Comparison of ENCODE assay signal across 18 mouse cellular contexts in genomic region chr2:75089186-75089585, GRCm38 (mm10).
A peak's percentile ranks its signal among the peaks of the same experiment; 100 is the strongest.
DNase-seq lines count a peak whose midpoint lies in the region; ATAC-seq lines count a peak whose summit lies in the region.
"Had no signal": no experiment of that assay in that cellular context is flagged by ENCODE, and none has a peak within 500 bp of the region (broad histone marks: within the 10 kb centered on the region; RNA-seq: fewer than 3 reads in every experiment).

No protein-coding gene starts in this region.

- peak overlapping the region; percentile 33 for H3K4me2 ChIP-seq in liver, embryonic 11.5 days
- 0 out of 2 replicates have a peak overlapping the region, but pooled peaks have one; percentile 4 for H3K4me2 ChIP-seq in liver, embryonic 13.5 days
- H3K4me2 ChIP-seq in midbrain, embryonic 16.5 days (ENCODE audit: low read length) = no peak overlapping the region
- H3K4me2 ChIP-seq: midbrain, embryonic 13.5 days had no signal

- no peaks in the 10 kb centered on the region for H3K27me3 ChIP-seq in liver, embryonic 11.5 days (replicated peaks; ENCODE audit: control insufficient read depth, insufficient read depth, low read length)
- no peaks in the 10 kb centered on the region for H3K27me3 ChIP-seq in embryonic facial prominence, embryonic 10.5 days (replicated peaks; ENCODE audit: low read depth, poor library complexity, severe bottlenecking)
- no peaks in the 10 kb centered on the region for H3K27me3 ChIP-seq in liver, embryonic 13.5 days
- no peaks in the 10 kb centered on the region for H3K27me3 ChIP-seq in midbrain, embryonic 16.5 days (ENCODE audit: control insufficient read depth, insufficient read depth, low read depth, low read length)
- H3K27me3 ChIP-seq: midbrain, embryonic 13.5 days had no signal

- no peaks in the 10 kb centered on the region for H3K9me3 ChIP-seq in liver, embryonic 11.5 days (ENCODE audit: control insufficient read depth, low read length)
- no peaks in the 10 kb centered on the region for H3K9me3 ChIP-seq in embryonic facial prominence, embryonic 10.5 days
- no peaks in the 10 kb centered on the region for H3K9me3 ChIP-seq in liver, embryonic 13.5 days (replicated peaks)
- no peaks in the 10 kb centered on the region for H3K9me3 ChIP-seq in midbrain, embryonic 16.5 days (replicated peaks; ENCODE audit: control insufficient read depth, low read length, poor library complexity, severe bottlenecking)
- H3K9me3 ChIP-seq: hindbrain, embryonic 10.5 days; midbrain, embryonic 13.5 days had no signal

- H3K36me3 ChIP-seq in liver, embryonic 11.5 days (ENCODE audit: control insufficient read depth, insufficient read depth, low read length) = no peaks in the 10 kb centered on the region
- no peaks in the 10 kb centered on the region for H3K36me3 ChIP-seq in embryonic facial prominence, embryonic 10.5 days (replicated peaks)
- no peaks in the 10 kb centered on the region for H3K36me3 ChIP-seq in liver, embryonic 13.5 days
- H3K36me3 ChIP-seq in midbrain, embryonic 16.5 days (ENCODE audit: control insufficient read depth, insufficient read depth, low read length) = no peaks in the 10 kb centered on the region
- H3K36me3 ChIP-seq: hindbrain, embryonic 10.5 days; midbrain, embryonic 13.5 days had no signal

- 0 out of 2 replicates have a peak, but pooled peaks have one; percentile 34 for ATAC-seq in liver, embryonic 11.5 days (replicated peaks; ENCODE audit: low FRiP score)
- no peak for ATAC-seq in liver, embryonic 13.5 days (ENCODE audit: low read depth)
- ATAC-seq in midbrain, embryonic 16.5 days = no peak
- ATAC-seq: forebrain, embryonic 16.5 days; inflammation-experienced regulatory T-cells, adult 6 months; midbrain, embryonic 13.5 days; Patski had no signal

- WGBS in liver, embryonic 11.5 days = 53% methylated on average over 8 of the region's 8 CpGs
- WGBS in embryonic facial prominence, embryonic 10.5 days = 65% methylated on average over 8 of the region's 8 CpGs
- WGBS in liver, embryonic 13.5 days (ENCODE audit: insufficient replicate concordance) = 54% methylated on average over 8 of the region's 8 CpGs
- WGBS in midbrain, embryonic 16.5 days = 82% methylated on average over 8 of the region's 8 CpGs

- H3K9ac ChIP-seq in liver, embryonic 11.5 days (ENCODE audit: low read depth, low read length) = no peak overlapping the region
- no peak overlapping the region for H3K9ac ChIP-seq in liver, embryonic 13.5 days
- no peak overlapping the region for H3K9ac ChIP-seq in midbrain, embryonic 16.5 days (ENCODE audit: low read depth, low read length)
- H3K9ac ChIP-seq: midbrain, embryonic 13.5 days had no signal

- no peaks in the 10 kb centered on the region; the same call in 1 of the 2 replicates for H3K4me1 ChIP-seq in liver, embryonic 11.5 days (replicated peaks; ENCODE audit: control insufficient read depth, insufficient read depth, low read length)
- H3K4me1 ChIP-seq in embryonic facial prominence, embryonic 10.5 days = peaks cover 49% of the 10 kb centered on the region
- no peaks in the 10 kb centered on the region for H3K4me1 ChIP-seq in liver, embryonic 13.5 days (replicated peaks)
- H3K4me1 ChIP-seq in midbrain, embryonic 16.5 days (ENCODE audit: control insufficient read depth, insufficient read depth, low read length) = no peaks in the 10 kb centered on the region; the same call in 1 of the 2 replicates
- H3K4me1 ChIP-seq: midbrain, embryonic 13.5 days had no signal

- H3K27ac ChIP-seq in liver, embryonic 11.5 days (ENCODE audit: low read depth, low read length) = no peak overlapping the region
- H3K27ac ChIP-seq in embryonic facial prominence, embryonic 10.5 days (replicated peaks) = no peak overlapping the region; the same call in 1 of the 2 replicates
- H3K27ac ChIP-seq in liver, embryonic 13.5 days = no peak overlapping the region
- no peak overlapping the region for H3K27ac ChIP-seq in midbrain, embryonic 16.5 days (ENCODE audit: low read length)
- H3K27ac ChIP-seq: hindbrain, embryonic 10.5 days; midbrain, embryonic 13.5 days had no signal

- no peak for DNase-seq in liver, embryonic 11.5 days (ENCODE audit: low spot score)
- no peak for DNase-seq in liver
- DNase-seq in embryo, embryonic 10 days (ENCODE audit: low spot score) = peak; percentile 70
- DNase-seq in embryonic facial prominence, embryonic 10.5 days (ENCODE audit: low spot score) = peak; percentile 31
- no peak for DNase-seq in liver, embryonic 13.5 days
- DNase-seq in right cerebral cortex, postnatal 4 days = no peak
- DNase-seq in thymus, postnatal 36 days = no peak
- DNase-seq: cerebellum, adult 8-10 months; gastrocnemius, postnatal 10 days; lung, adult 18-20 months; lung, postnatal 4 days had no signal

- H3K4me3 ChIP-seq in liver, embryonic 11.5 days (ENCODE audit: low read depth, low read length) = no peak overlapping the region
- no peak overlapping the region for H3K4me3 ChIP-seq in embryonic facial prominence, embryonic 10.5 days
- no peak overlapping the region for H3K4me3 ChIP-seq in liver, embryonic 13.5 days (replicated peaks)
- no peak overlapping the region for H3K4me3 ChIP-seq in midbrain, embryonic 16.5 days (ENCODE audit: low read depth, low read length)
- H3K4me3 ChIP-seq: hindbrain, embryonic 10.5 days; midbrain, embryonic 13.5 days; myocyte had no signal

Comparison
In these comparisons a context has a peak if more than half of its experiments do, and no peak if none do; other contexts are left out.
1. DNase-seq: peak in embryo, embryonic 10 days (single experiment) and embryonic facial prominence, embryonic 10.5 days (single experiment); none in liver, embryonic 11.5 days (single experiment), liver (single experiment), liver, embryonic 13.5 days (single experiment), right cerebral cortex, postnatal 4 days (single experiment) and thymus, postnatal 36 days (0 of 2).